Mouse (Mus musculus): ENCODE measurements around the gene Hnrnpl.

GRCm38 (mm10) chr7:28864288-28864750 is 56.0 kb downstream of the Hnrnpl start:
- TF ChIP-seq EP300 (IDR thresholded peaks at IDR 0.05; ENCODE audit: low read length), result no peak
- TF ChIP-seq TBP (conservative IDR thresholded peaks at IDR 0.05; ENCODE audit: low read depth, low read length), result no peak
- TF ChIP-seq ELF1 (IDR thresholded peaks at IDR 0.05; ENCODE audit: low read depth, low read length), result no peak
- TF ChIP-seq POLR2A (IDR thresholded peaks at IDR 0.05; ENCODE audit: low read depth, low read length), result no peak
- no peak for TF ChIP-seq ETS1 (conservative IDR thresholded peaks at IDR 0.05; ENCODE audit: low read depth, low read length)

Data from CH12.LX (cell line).